Mouse (Mus musculus) heart, embryonic 16.5 days (tissue): ENCODE measurements around the gene Ofcc1. TPM values are rescaled to one million over a fixed set of nuclear protein-coding genes. Genes with fewer than 3 reads are reported as not detected.

Experiments
- ATAC-seq: fragments of 200-750 bp; cut with Nextera tagmentation; replicated peaks from 2 replicates; pipeline ENCODE4 v1.8.0; 2017; ENCODE audit warnings: moderate number of reproducible peaks; ENCODE audit not compliant: insufficient read depth, low FRiP score; ENCODE audit errors: extremely low read depth
- H3K27ac ChIP-seq: fragments of 300-500 bp; sonication (generic); 2 replicates; pipeline ENCODE4 v1.5.1; 2014; ENCODE audit warnings: mild to moderate bottlenecking, low read length, control low read depth, moderate library complexity
- H3K27me3 ChIP-seq: fragments of 300-500 bp; sonication (generic); 2 replicates; pipeline ENCODE4 v1.6.1; 2014; ENCODE audit warnings: low read length, mixed read lengths; ENCODE audit not compliant: control insufficient read depth, insufficient read depth
- H3K36me3 ChIP-seq: fragments of 300-500 bp; sonication (generic); 2 replicates; pipeline ENCODE4 v1.6.1; 2014; ENCODE audit not compliant: control insufficient read depth, insufficient read depth
- H3K4me1 ChIP-seq: fragments of 300-500 bp; sonication (generic); 2 replicates; pipeline ENCODE4 v1.6.1; 2014; ENCODE audit warnings: low read length, mixed read lengths; ENCODE audit not compliant: control insufficient read depth, insufficient read depth
- H3K4me2 ChIP-seq: fragments of 300-500 bp; sonication (generic); 2 replicates; pipeline ENCODE4 v1.6.1; 2014; ENCODE audit warnings: low read depth, mild to moderate bottlenecking, control low read depth, low read length
- H3K4me3 ChIP-seq: fragments of 300-500 bp; sonication (generic); 2 replicates; pipeline ENCODE4 v1.5.1; 2014; ENCODE audit warnings: mild to moderate bottlenecking, control low read depth, low read length
- H3K9ac ChIP-seq: fragments of 300-500 bp; sonication (generic); 2 replicates; pipeline ENCODE4 v1.6.1; 2014; ENCODE audit warnings: low read length, control low read depth
- H3K9me3 ChIP-seq: fragments of 300-500 bp; sonication (generic); replicated peaks from 2 replicates; pipeline ENCODE4 v1.6.1; 2016; ENCODE audit warnings: low read length; ENCODE audit not compliant: control insufficient read depth
- WGBS: fragments of 180-500 bp; shearing (Covaris S2); extraction: QIAGEN DNeasy Blood & Tissue Kit; methylation state at CpG from one replicate; pipeline ENCODE4 v1.1.7; 2014; 5-methylcytosine and 5-hydroxymethylcytosine counted together
- polyA plus RNA-seq: library from polyadenylated mRNA; unstranded; fragments of >200 nt; fragmentation: Nextera tagmentation; extraction: Ambion mirVana; gene quantifications from 2 replicates; pipeline ENCODE4 v1.2.1, GENCODE M21; 2015

Gene Ofcc1
- polyA plus RNA-seq, 1 experiment from 2014 or later: not detected

DNA sequence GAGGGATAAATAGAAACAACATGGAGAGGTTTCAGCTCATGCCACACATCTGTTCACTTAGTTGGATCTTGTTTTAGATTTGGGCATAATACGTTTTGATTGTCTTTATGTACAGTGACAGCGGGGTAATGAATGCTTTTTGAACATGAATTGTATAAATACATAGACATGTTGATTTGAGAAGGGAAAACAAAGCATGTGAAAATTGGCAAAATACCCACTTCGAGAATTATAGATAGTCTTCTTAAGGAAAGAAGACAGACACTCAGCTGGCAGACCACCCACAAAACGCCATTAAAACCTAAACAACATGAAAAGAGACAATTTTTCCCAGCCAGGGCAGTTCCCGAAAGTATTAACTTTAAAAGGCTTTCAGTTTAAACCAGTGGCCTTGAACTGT, 37.9 kb downstream of the Ofcc1 start:
- H3K9ac ChIP-seq: no peak overlapping the region
- WGBS: 76% methylated on average over 5 of the region's 5 CpGs
- no peak overlapping the region for H3K27ac ChIP-seq
- H3K4me2 ChIP-seq: no peak overlapping the region
- no peaks in the 10 kb centered on the region for H3K36me3 ChIP-seq
- ATAC-seq: no peak
- H3K4me1 ChIP-seq: no peaks in the 10 kb centered on the region
- no peaks in the 10 kb centered on the region for H3K9me3 ChIP-seq
- no peak overlapping the region for H3K4me3 ChIP-seq
- no peaks in the 10 kb centered on the region for H3K27me3 ChIP-seq

DNA sequence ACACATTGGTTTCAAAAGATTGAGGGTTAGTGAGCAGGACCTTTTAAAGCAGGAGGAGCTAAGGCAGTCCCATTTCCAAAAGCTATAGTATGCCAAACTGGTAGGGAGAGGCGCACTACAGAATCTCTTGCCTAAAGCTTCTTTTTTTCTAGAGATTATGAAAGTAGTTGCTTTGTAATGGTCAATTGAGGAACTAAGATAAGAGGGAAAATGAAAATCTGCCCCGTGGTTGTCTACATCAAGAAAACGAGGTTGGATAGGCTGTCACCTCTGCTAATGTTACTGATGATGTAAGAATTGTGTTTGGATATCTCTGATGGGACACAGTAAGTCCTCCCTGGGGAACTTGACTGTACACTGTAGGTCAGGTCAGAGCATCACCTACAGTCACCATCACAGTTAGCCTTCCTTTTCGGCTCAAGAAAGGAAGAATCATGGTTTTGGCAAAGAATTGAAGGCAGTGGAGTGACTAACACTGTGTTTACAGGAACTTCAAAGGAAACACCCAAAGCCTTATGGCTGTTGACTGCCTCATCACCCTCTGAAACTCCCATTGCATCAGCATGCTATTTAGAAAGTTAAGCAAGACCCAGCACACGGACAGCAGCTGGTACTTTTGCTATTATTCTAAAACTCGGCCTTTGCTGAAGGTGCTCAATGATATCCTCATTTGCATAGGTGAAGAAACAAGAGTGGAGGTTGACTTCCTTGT, 40.3 kb downstream of the Ofcc1 start:
- 66% methylated on average over 6 of the region's 6 CpGs for WGBS
- no peaks in the 10 kb centered on the region for H3K36me3 ChIP-seq
- no peak overlapping the region for H3K4me3 ChIP-seq
- no peak overlapping the region for H3K27ac ChIP-seq
- no peaks in the 10 kb centered on the region for H3K27me3 ChIP-seq
- H3K4me2 ChIP-seq: no peak overlapping the region
- ATAC-seq: no peak
- no peaks in the 10 kb centered on the region for H3K9me3 ChIP-seq
- no peak overlapping the region for H3K9ac ChIP-seq
- H3K4me1 ChIP-seq: no peaks in the 10 kb centered on the region

DNA sequence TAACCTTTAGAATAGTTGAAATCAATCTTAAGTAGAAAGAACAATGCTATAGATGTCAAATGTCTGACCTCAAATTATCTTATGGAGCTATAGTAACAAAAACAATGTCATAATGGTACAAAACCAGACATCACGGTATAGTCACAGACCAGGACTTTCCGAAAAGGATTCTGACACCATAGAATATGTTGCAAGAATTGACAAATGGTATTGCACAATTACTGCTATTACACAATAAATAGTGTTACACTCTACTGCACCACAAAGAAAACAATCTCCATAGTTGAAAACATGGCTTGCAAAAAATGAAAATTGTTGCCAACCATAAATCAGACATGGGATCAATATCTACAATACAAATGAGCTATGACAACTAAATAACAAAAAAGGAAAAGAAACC, 43.5 kb downstream of the Ofcc1 start:
- H3K4me2 ChIP-seq: no peak overlapping the region
- no peak for ATAC-seq
- H3K9ac ChIP-seq: no peak overlapping the region
- no peaks in the 10 kb centered on the region for H3K27me3 ChIP-seq
- WGBS: 83% methylated on average over 2 of the region's 2 CpGs
- H3K36me3 ChIP-seq: no peaks in the 10 kb centered on the region
- no peaks in the 10 kb centered on the region for H3K9me3 ChIP-seq
- H3K27ac ChIP-seq: no peak overlapping the region
- H3K4me1 ChIP-seq: no peaks in the 10 kb centered on the region
- no peak overlapping the region for H3K4me3 ChIP-seq

DNA sequence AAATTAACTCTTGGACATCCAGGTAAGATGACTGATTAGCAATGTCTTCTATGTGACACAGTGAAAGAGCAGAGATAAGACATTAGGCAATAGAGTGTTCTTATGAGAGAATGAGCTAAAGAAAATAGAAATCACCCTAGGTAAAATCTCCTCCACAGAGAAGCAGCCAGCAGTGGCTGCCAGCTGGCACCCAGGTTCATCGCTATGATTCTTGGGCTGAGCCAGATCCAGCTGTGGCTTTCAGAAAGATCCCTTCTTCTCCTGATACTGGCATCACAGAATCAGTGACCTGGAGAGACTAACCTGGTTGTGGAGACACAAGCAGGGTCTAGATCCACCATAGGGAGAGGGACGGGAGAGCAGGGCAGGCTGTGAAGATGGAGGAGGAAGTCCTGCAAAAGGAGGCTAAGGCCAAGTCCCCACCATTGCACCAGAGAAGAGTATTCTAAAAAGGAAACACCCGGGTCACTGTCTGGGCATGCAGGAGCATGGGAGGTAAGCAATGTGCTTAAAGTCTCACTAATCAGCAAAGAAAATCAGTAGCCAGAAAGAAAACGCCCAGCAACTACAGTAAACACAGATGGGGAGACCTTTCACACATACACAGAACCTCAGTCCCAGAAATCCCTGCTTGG, 46.0 kb downstream of the Ofcc1 start:
- H3K27ac ChIP-seq: no peak overlapping the region
- no peak overlapping the region for H3K4me3 ChIP-seq
- H3K4me1 ChIP-seq: no peaks in the 10 kb centered on the region
- H3K4me2 ChIP-seq: no peak overlapping the region
- 64% methylated on average over 4 of the region's 4 CpGs for WGBS
- H3K9ac ChIP-seq: no peak overlapping the region
- H3K9me3 ChIP-seq: no peaks in the 10 kb centered on the region
- H3K36me3 ChIP-seq: no peaks in the 10 kb centered on the region
- no peak for ATAC-seq
- no peaks in the 10 kb centered on the region for H3K27me3 ChIP-seq

DNA sequence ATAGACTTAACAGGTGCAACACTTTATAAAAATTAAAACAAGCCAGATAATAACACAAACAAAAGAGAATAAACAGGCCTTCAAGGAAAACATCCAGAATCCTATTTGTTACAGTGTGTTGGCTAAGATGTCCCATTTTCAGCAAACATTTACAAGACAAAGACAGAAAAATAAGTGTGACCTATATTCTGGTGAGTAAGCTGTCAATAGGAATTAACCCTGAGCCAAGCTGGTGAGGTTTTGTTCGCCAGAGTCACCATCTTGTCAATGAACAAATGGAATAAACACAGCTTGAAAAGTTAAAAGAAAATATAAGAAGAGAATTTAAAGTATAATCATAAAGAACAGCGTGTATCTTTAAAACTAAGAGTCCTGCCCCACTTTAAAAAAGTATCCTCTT, 68.4 kb downstream of the Ofcc1 start:
- no peak for ATAC-seq
- H3K27ac ChIP-seq: no peak overlapping the region
- H3K4me1 ChIP-seq: no peaks in the 10 kb centered on the region
- no peak overlapping the region for H3K9ac ChIP-seq
- H3K36me3 ChIP-seq: no peaks in the 10 kb centered on the region
- no peak overlapping the region for H3K4me3 ChIP-seq
- H3K4me2 ChIP-seq: no peak overlapping the region
- 75% methylated on average over 2 of the region's 2 CpGs for WGBS
- no peaks in the 10 kb centered on the region for H3K27me3 ChIP-seq
- no peaks in the 10 kb centered on the region for H3K9me3 ChIP-seq

DNA sequence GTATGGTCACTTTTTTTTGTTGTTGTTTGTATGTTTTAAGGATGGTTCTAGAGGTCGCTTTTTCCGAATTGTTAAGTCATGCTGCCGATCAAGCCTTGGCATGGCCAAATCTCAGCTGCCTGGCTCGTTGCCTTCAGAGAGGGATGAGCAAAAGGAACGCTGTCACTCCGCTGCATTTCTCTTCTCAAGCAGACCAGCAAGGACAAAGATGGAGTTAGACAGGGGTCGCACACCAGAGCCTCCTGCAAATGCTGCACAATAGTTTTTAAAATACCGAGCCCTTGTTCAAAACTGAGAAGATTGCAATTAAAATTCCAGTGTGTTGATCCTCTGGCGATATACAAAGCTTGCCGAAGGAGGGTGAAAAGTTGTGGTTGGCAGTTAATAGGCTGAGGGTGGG, 70.4 kb downstream of the Ofcc1 start:
- 82% methylated on average over 10 of the region's 10 CpGs for WGBS
- Histone ChIP-seq H3K36me3 (no peaks in the 10 kb centered on the region), H3K27ac (no peak overlapping the region), H3K9me3 (no peaks in the 10 kb centered on the region), H3K4me3 (no peak overlapping the region), H3K27me3 (no peaks in the 10 kb centered on the region), H3K9ac (no peak overlapping the region), H3K4me2 (no peak overlapping the region), H3K4me1 (no peaks in the 10 kb centered on the region)
- ATAC-seq: no peak

DNA sequence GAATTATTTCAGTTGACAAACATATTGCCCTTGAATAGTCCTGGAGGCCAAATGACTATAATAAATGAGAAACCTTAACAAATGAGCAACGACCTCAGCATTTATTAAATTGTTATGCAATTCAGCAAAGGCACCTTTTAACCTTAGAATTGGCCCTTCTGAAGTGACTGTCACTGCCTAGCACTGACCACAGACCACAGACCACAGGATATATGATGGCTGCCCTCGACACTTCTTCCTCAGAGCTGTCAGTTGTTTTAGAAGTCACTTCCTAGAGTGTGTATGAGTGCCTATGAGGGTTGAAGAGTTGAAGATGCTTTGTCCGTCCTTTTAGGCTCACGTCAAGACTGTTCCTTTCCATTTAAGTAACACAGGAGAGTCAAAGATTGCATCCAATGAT, 72.6 kb downstream of the Ofcc1 start:
- 61% methylated on average over 4 of the region's 4 CpGs for WGBS
- H3K9me3 ChIP-seq: no peaks in the 10 kb centered on the region

DNA sequence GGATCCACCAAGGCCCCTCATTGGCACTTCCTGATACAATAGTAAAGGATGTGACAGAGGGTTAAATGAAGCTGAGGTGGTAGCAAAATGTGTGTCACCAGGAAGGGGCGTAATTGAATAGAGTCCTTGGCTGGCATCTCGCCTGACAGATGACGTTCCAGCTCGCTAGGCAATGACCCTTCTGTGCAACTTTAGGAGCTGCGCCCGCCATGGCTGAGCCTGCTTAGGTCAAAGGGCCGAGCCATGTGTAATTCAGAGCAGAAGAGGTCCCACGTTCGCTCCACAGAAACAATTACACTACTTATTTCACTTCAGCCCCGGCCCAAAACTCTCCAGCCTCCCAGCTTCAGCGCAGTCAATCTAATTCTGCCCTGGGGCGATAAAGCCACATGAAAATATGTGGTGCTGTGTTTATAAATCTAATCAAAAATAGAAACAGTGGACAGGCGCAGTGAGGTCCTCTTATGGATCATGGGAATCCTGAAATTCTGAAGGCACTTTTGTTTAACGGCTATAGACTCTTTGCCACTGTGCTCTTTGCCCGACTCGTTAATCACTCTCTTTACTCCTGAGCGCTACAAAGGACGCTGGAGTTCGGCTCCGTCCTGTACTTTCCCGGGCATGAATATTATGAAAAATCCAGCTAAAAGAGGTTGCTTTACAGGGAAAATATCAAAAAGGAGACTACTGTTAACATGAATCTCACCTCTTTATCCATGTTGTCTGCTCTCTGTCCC, 73.8 kb downstream of the Ofcc1 start:
- ATAC-seq: no peak
- WGBS: 70% methylated on average over 21 of the region's 21 CpGs
- Histone ChIP-seq H3K36me3 (no peaks in the 10 kb centered on the region), H3K9ac (no peak overlapping the region), H3K4me3 (no peak overlapping the region), H3K9me3 (no peaks in the 10 kb centered on the region), H3K4me1 (no peaks in the 10 kb centered on the region), H3K4me2 (no peak overlapping the region), H3K27me3 (no peaks in the 10 kb centered on the region), H3K27ac (no peak overlapping the region)

More for the DNA sequence above, 72.6 kb downstream of the Ofcc1 start:
- Histone ChIP-seq H3K4me3 (no peak overlapping the region), H3K36me3 (no peaks in the 10 kb centered on the region), H3K9ac (no peak overlapping the region), H3K4me2 (no peak overlapping the region), H3K4me1 (no peaks in the 10 kb centered on the region), H3K27ac (no peak overlapping the region), H3K27me3 (no peaks in the 10 kb centered on the region)
- no peak for ATAC-seq

DNA sequence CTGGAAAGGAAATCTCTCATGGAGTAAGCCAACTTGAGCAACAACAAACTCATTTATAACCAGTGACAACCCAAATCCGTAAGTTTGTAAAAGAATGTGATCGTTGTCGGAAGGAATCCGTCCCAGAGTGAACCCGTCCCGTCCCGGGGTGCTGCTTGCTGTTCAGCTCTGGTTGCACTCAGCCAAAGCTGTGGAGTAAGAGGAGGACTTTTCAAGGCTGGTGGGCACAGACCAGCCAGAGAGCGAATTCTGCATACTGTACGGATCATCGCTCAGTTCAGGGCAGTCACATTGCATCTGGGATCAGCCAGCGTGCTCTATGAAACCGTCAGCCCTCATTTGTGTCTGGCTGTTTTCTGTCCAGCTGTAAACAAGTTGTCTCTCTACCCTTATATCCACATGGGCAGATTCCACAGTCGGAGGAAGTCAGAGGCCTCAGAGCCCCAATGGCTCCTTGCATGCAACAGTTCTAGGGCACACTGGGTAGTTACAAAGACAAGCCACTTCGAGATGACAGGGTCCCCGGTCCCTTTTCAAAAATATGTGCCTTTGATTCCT, 75.9 kb downstream of the Ofcc1 start:
- ATAC-seq: no peak
- Histone ChIP-seq H3K4me2 (no peak overlapping the region), H3K27me3 (no peaks in the 10 kb centered on the region), H3K36me3 (no peaks in the 10 kb centered on the region), H3K4me3 (no peak overlapping the region), H3K9ac (no peak overlapping the region), H3K9me3 (no peaks in the 10 kb centered on the region), H3K4me1 (no peaks in the 10 kb centered on the region), H3K27ac (no peak overlapping the region)
- WGBS: 74% methylated on average over 15 of the region's 15 CpGs
